Mouse (Mus musculus): ENCODE data around the gene Rps6ka2. TPM values are rescaled to one million over a fixed set of nuclear protein-coding genes. Genes with fewer than 3 reads are reported as not detected.

Rps6ka2 gene
- total RNA-seq, 1 experiment, result 16.2 TPM

DNA sequence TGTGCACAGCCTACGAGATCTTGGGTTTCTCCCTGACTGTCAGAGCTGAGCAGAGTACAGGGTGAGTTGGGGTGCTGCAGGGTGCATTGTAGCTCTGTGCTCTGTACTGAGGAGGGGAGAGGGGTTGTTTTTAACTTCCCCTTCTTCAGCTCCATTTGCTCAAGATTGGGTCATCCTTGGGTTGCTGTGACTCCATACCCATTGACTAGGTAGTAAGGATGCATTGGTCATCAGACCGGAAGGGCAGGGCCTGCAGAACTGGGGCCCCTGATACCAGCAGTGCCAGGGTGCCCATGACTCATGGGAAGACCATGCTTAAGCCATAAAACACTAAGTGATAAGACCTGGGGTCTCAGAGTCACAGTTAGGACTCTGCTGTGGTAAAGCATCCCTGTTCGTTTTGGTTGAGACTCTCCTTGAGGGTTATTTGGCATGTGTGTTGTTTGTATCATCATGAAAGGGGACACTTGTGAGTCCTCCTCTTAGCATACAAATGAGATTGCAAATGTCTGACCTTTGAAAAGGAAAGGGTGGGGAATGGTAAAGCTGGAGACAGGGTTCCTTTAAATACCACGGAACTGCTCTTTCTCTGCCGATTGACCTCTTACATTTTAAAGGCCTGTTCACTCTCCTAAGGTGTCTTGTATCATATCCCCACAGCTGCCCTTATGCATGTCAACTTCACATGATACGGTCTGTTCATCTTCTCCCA, 36.7 kb downstream of the Rps6ka2 start:
- Histone ChIP-seq H3K9me3 (ENCODE audit: control insufficient read depth, insufficient read depth, low read depth, low read length) (no peaks in the 10 kb centered on the region), H3K4me1 (ENCODE audit: control insufficient read depth in 2 of 2, insufficient read depth in 2 of 2, low read length in 2 of 2, poor library complexity in 1 of 2) (peaks cover 4 to 38% of the 10 kb centered on the region in 2 experiments; a peak in 3 of 4 replicates), H3K27ac (ENCODE audit: insufficient read depth, low read depth, low read length, poor library complexity, severe bottlenecking) (peak overlapping the region; percentile 65), H3K9ac (ENCODE audit: insufficient read depth, low read depth, low read length, poor library complexity, severe bottlenecking) (no peak overlapping the region), H3K36me3 (ENCODE audit: control insufficient read depth, insufficient read depth, low read length, poor library complexity, severe bottlenecking) (no peaks in the 10 kb centered on the region; the same call in 1 of the 2 replicates), H3K4me3 (ENCODE audit: insufficient read depth in 1 of 2, low read depth in 1 of 2, low read length in 2 of 2, poor library complexity in 1 of 2, severe bottlenecking in 1 of 2) (peak overlapping the region in 1 of 2 experiments; percentile 6; a peak in 1 of 4 replicates)
- TF ChIP-seq HCFC1 (IDR thresholded peaks at IDR 0.05; ENCODE audit: borderline replicate concordance, insufficient read depth, low read length) (no peak), MAFK (IDR thresholded peaks at IDR 0.05; ENCODE audit: insufficient read depth, low read depth, low read length) (no peak), CHD2 (IDR thresholded peaks at IDR 0.05; ENCODE audit: low read depth, low read length) (no peak), ZC3H11A (IDR thresholded peaks at IDR 0.05; ENCODE audit: borderline replicate concordance, low read depth, low read length) (no peak), ZNF384 (IDR thresholded peaks at IDR 0.05; ENCODE audit: low read depth, low read length) (no peak)
- no peak for DNase-seq (ENCODE audit: low read depth, low spot score)
- in situ Hi-C loops (cut with MboI; ENCODE audit: low sequenced_read_pairs in 2 of 2, unreplicated experiment in 2 of 2), result no loop called here

DNA sequence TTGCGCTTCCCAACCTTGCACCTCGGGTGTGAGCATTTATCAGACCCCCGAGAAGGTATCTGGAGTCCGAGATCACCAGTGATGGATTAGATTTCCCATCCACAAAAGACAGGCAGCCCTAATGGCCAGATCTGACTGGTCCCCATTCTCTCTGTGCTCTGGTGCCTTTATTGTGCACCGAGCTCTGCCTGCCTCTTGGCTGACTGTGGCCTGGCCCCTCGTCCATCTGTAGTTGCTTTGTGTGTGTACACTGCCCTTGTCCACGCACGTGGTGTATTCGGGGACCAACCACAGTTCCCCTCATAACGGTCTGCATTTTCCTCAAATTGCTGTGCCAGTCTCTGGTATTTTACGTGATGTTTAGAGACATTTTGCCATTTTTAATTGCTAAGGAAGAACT, 40.7 kb downstream of the Rps6ka2 start:
- in situ Hi-C loops (cut with MboI; ENCODE audit: low sequenced_read_pairs in 2 of 2, unreplicated experiment in 2 of 2), result no loop called here
- Histone ChIP-seq H3K36me3 (ENCODE audit: control insufficient read depth, insufficient read depth, low read length, poor library complexity, severe bottlenecking) (no peaks in the 10 kb centered on the region; the same call in 1 of the 2 replicates), H3K4me1 (ENCODE audit: control insufficient read depth in 2 of 2, insufficient read depth in 2 of 2, low read length in 2 of 2, poor library complexity in 1 of 2) (peaks cover 4 to 35% of the 10 kb centered on the region in 2 experiments; a peak in 3 of 4 replicates), H3K9me3 (ENCODE audit: control insufficient read depth, insufficient read depth, low read depth, low read length) (no peaks in the 10 kb centered on the region), H3K4me3 (ENCODE audit: insufficient read depth in 1 of 2, low read depth in 1 of 2, low read length in 2 of 2, poor library complexity in 1 of 2, severe bottlenecking in 1 of 2) (no peak overlapping the region), H3K27ac (ENCODE audit: insufficient read depth, low read depth, low read length, poor library complexity, severe bottlenecking) (no peak overlapping the region), H3K9ac (ENCODE audit: insufficient read depth, low read depth, low read length, poor library complexity, severe bottlenecking) (no peak overlapping the region)
- TF ChIP-seq ZC3H11A (IDR thresholded peaks at IDR 0.05; ENCODE audit: borderline replicate concordance, low read depth, low read length) (no peak), HCFC1 (IDR thresholded peaks at IDR 0.05; ENCODE audit: borderline replicate concordance, insufficient read depth, low read length) (no peak), ZNF384 (IDR thresholded peaks at IDR 0.05; ENCODE audit: low read depth, low read length) (no peak), MAFK (IDR thresholded peaks at IDR 0.05; ENCODE audit: insufficient read depth, low read depth, low read length) (no peak), CHD2 (IDR thresholded peaks at IDR 0.05; ENCODE audit: low read depth, low read length) (no peak)
- DNase-seq (ENCODE audit: low read depth, low spot score), result no peak

DNA sequence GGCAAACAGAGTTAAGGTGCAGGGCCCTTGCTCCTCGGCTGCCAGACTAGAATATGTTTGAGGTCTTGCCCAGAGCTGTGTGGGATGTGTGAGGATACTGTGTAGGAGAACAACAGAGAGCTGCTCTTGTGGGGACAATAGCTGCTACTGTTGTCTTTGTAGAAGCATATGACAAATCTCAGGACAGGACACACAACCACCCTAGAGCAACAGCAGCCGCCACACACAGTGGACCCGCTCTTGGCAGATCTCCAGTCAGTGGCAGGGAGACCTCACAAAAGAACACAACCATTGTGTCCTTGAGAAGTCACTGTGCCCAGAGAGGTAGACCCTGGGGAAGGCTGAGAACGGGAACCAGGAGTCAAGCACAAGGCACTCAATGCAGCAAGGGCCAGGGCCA, 42.0 kb downstream of the Rps6ka2 start:
- no peak overlapping the region for H3K4me3 ChIP-seq (ENCODE audit: insufficient read depth in 1 of 2, low read depth in 1 of 2, low read length in 2 of 2, poor library complexity in 1 of 2, severe bottlenecking in 1 of 2)
- no peak for DNase-seq (ENCODE audit: low read depth, low spot score)
- no peaks in the 10 kb centered on the region for H3K9me3 ChIP-seq (ENCODE audit: control insufficient read depth, insufficient read depth, low read depth, low read length)
- no peak overlapping the region for H3K9ac ChIP-seq (ENCODE audit: insufficient read depth, low read depth, low read length, poor library complexity, severe bottlenecking)
- H3K36me3 ChIP-seq (ENCODE audit: control insufficient read depth, insufficient read depth, low read length, poor library complexity, severe bottlenecking), result no peaks in the 10 kb centered on the region; the same call in 1 of the 2 replicates
- TF ChIP-seq ZNF384 (IDR thresholded peaks at IDR 0.05; ENCODE audit: low read depth, low read length), result no peak
- no peak for TF ChIP-seq ZC3H11A (IDR thresholded peaks at IDR 0.05; ENCODE audit: borderline replicate concordance, low read depth, low read length)
- TF ChIP-seq HCFC1 (IDR thresholded peaks at IDR 0.05; ENCODE audit: borderline replicate concordance, insufficient read depth, low read length), result no peak
- TF ChIP-seq CHD2 (IDR thresholded peaks at IDR 0.05; ENCODE audit: low read depth, low read length), result no peak
- no peak for TF ChIP-seq MAFK (IDR thresholded peaks at IDR 0.05; ENCODE audit: insufficient read depth, low read depth, low read length)
- H3K27ac ChIP-seq (ENCODE audit: insufficient read depth, low read depth, low read length, poor library complexity, severe bottlenecking), result no peak overlapping the region
- in situ Hi-C loops (cut with MboI; ENCODE audit: low sequenced_read_pairs in 2 of 2, unreplicated experiment in 2 of 2), result no loop called here
- peaks cover 3 to 28% of the 10 kb centered on the region in 2 experiments; a peak in 3 of 4 replicates for H3K4me1 ChIP-seq (ENCODE audit: control insufficient read depth in 2 of 2, insufficient read depth in 2 of 2, low read length in 2 of 2, poor library complexity in 1 of 2)

DNA sequence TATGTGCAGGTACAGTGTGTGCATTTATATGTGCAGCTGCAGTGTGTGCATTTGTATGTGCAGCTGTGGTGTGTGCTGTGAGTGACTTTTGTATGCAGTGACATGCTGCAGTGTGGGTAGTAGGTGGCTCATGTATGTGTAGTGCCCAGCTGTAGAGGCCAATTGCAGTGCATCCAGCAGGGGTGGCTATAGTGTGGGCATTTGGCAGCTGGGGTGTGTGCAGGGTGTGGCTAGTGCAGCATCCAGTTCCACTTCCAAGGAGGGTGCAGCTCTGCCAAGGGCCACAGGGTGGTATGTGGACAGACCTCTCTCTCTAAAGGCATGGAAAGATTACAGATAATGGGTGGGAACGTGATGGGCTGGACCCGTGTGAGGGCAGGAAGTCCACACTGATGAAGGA, 43.3 kb downstream of the Rps6ka2 start:
- Histone ChIP-seq H3K4me1 (ENCODE audit: control insufficient read depth in 2 of 2, insufficient read depth in 2 of 2, low read length in 2 of 2, poor library complexity in 1 of 2) (peaks cover 3 to 26% of the 10 kb centered on the region in 2 experiments; a peak in 3 of 4 replicates), H3K36me3 (ENCODE audit: control insufficient read depth, insufficient read depth, low read length, poor library complexity, severe bottlenecking) (no peaks in the 10 kb centered on the region; the same call in 1 of the 2 replicates), H3K9me3 (ENCODE audit: control insufficient read depth, insufficient read depth, low read depth, low read length) (no peaks in the 10 kb centered on the region), H3K4me3 (ENCODE audit: insufficient read depth in 1 of 2, low read depth in 1 of 2, low read length in 2 of 2, poor library complexity in 1 of 2, severe bottlenecking in 1 of 2) (no peak overlapping the region), H3K9ac (ENCODE audit: insufficient read depth, low read depth, low read length, poor library complexity, severe bottlenecking) (no peak overlapping the region), H3K27ac (ENCODE audit: insufficient read depth, low read depth, low read length, poor library complexity, severe bottlenecking) (no peak overlapping the region)
- DNase-seq (ENCODE audit: low read depth, low spot score), result no peak
- in situ Hi-C loops (cut with MboI; ENCODE audit: low sequenced_read_pairs in 2 of 2, unreplicated experiment in 2 of 2), result no loop called here
- TF ChIP-seq CHD2 (IDR thresholded peaks at IDR 0.05; ENCODE audit: low read depth, low read length) (no peak), ZNF384 (IDR thresholded peaks at IDR 0.05; ENCODE audit: low read depth, low read length) (no peak), MAFK (IDR thresholded peaks at IDR 0.05; ENCODE audit: insufficient read depth, low read depth, low read length) (no peak), ZC3H11A (IDR thresholded peaks at IDR 0.05; ENCODE audit: borderline replicate concordance, low read depth, low read length) (no peak), HCFC1 (IDR thresholded peaks at IDR 0.05; ENCODE audit: borderline replicate concordance, insufficient read depth, low read length) (no peak)
